Mouse (Mus musculus): ENCODE measurements around the gene Ndufa13.
A peak's percentile ranks its signal among the peaks of the same experiment; 100 is the strongest.

The Ndufa13 gene

GRCm38 (mm10) chr8:69911917-69912316 is 9.6 kb upstream of the Ndufa13 start:
- no peak for DNase-seq (ENCODE audit: low read depth, low spot score)

- DNase-seq (ENCODE audit: low read depth, low spot score) = peak; percentile 70
Observed at GRCm38 (mm10) chr8:69907106-69907505, 4.7 kb upstream of the Ndufa13 start.

- DNase-seq (ENCODE audit: low read depth, low spot score) = peak; percentile 52
Observed at GRCm38 (mm10) chr8:69906260-69906659, 3.9 kb upstream of the Ndufa13 start.

- no peak for DNase-seq (ENCODE audit: low read depth, low spot score)
Observed at GRCm38 (mm10) chr8:69904096-69904495, 1.7 kb upstream of the Ndufa13 start.

GRCm38 (mm10) chr8:69903063-69903542 is 745 bp upstream of the Ndufa13 start:
- peak; percentile 99 for DNase-seq (ENCODE audit: low read depth, low spot score)

GRCm38 (mm10) chr8:69901484-69902162 is 735 bp downstream of the Ndufa13 start:
- DNase-seq (ENCODE audit: low read depth, low spot score) = peak; percentile 98

GRCm38 (mm10) chr8:69900895-69901451 is 1.4 kb downstream of the Ndufa13 start:
- peak; percentile 42 for DNase-seq (ENCODE audit: low read depth, low spot score)

- DNase-seq (ENCODE audit: low read depth, low spot score) = no peak
Observed at GRCm38 (mm10) chr8:69899876-69900275, 2.5 kb downstream of the Ndufa13 start.

GRCm38 (mm10) chr8:69897857-69898256 is 4.5 kb downstream of the Ndufa13 start:
- no peak for DNase-seq (ENCODE audit: low read depth, low spot score)

- DNase-seq (ENCODE audit: low read depth, low spot score) = no peak
Observed at GRCm38 (mm10) chr8:69895772-69896451, 6.4 kb downstream of the Ndufa13 start.

- DNase-seq (ENCODE audit: low read depth, low spot score) = no peak
Observed at GRCm38 (mm10) chr8:69894836-69895332, 7.5 kb downstream of the Ndufa13 start.

GRCm38 (mm10) chr8:69893863-69894262 is 8.5 kb downstream of the Ndufa13 start:
- DNase-seq (ENCODE audit: low read depth, low spot score) = peak; percentile 72

GRCm38 (mm10) chr8:69890813-69891241 is 11.5 kb downstream of the Ndufa13 start:
- peak; percentile 43 for DNase-seq (ENCODE audit: low read depth, low spot score)

- DNase-seq (ENCODE audit: low read depth, low spot score) = no peak
Observed at GRCm38 (mm10) chr8:69888902-69889301, 13.5 kb downstream of the Ndufa13 start.

GRCm38 (mm10) chr8:69888244-69888866 is 14.0 kb downstream of the Ndufa13 start:
- DNase-seq (ENCODE audit: low read depth, low spot score) = no peak

- no peak for DNase-seq (ENCODE audit: low read depth, low spot score)
Observed at GRCm38 (mm10) chr8:69887289-69888243, 14.8 kb downstream of the Ndufa13 start, which contains the start of gene Cilp2. TSS of gene Cilp2 (minus strand) at chr8:69887687.

GRCm38 (mm10) chr8:69884141-69884540 is 18.2 kb downstream of the Ndufa13 start:
- no peak for DNase-seq (ENCODE audit: low read depth, low spot score)

- no peak for DNase-seq (ENCODE audit: low read depth, low spot score)
Observed at GRCm38 (mm10) chr8:69882833-69883600, 19.3 kb downstream of the Ndufa13 start.

- DNase-seq (ENCODE audit: low read depth, low spot score) = no peak
Observed at GRCm38 (mm10) chr8:69882021-69882756, 20.2 kb downstream of the Ndufa13 start.
